Mouse (Mus musculus): ENCODE results near the gene Bcl11b.

DNA sequence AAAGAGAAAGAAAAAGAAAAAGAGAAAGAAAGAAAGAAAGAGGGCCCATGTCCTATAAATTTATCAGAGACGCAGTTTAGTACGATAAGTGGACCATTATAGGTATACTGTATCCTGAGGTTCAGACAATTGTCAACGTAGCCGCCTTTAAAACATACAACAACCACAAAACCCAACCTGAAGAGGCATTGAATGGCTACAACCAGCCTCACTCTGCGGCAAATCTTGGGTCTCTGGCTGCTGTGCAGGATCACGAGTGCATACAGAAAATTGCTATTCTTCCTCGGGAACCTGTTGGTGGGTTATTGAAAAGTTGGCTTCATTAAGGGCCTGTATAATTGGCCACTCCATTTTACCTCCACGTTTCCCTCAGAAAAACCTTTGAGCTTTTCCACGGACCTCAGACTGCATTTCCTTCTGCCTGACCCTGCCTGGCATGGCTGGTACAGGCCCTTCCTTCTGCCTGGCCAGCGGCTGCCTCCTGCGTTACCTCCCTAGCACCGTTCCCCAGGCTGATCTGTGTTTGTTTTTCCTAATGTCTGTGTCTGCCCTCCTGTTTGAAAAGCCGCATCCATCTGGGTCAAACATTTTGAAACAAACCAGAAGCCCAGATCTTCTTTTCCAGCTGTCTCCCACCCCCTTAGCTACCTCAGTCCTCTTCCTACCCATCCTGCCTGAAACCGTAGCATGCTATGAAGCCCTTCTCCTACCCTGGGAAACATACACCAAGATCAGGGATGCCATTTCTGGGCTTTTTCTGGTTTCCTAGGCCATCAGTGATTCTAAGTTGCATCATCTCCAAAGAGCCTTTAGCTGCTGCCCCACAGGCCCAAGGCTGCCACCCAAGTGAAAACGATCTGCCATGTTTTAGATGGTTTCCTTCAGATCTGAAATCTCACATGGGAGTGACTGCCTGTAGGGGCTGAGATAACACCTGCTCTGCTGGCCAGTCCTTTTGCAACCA is 3.4 kb downstream of the Bcl11b start:
- no peak for TF ChIP-seq CTCF (IDR thresholded peaks at IDR 0.05)
- TF ChIP-seq POLR2A (IDR thresholded peaks at IDR 0.05; ENCODE audit: insufficient read depth, low read depth, low read length), result no peak
- TF ChIP-seq EP300 (IDR thresholded peaks at IDR 0.05; ENCODE audit: insufficient read depth, low read depth, low read length), result no peak
